Mouse (Mus musculus): ENCODE measurements at regions not wholly inside any gene's neighbourhood (a gene's known extent, or its start where the extent isn't known, plus 50 kb on each side); places are given as distances from the start of the nearest gene placed in this dataset.

- H3K27me3 ChIP-seq (replicated peaks; ENCODE audit: control insufficient read depth, insufficient read depth, low read length), result no peaks in the 10 kb centered on the region
- WGBS, result 60% methylated on average over 13 of the region's 13 CpGs
- peak; percentile 19; the same call in 1 of the 2 replicates for ATAC-seq
- peaks cover 22% of the 10 kb centered on the region for H3K4me1 ChIP-seq (ENCODE audit: control insufficient read depth, insufficient read depth, low read length)
- H3K4me3 ChIP-seq (ENCODE audit: low read length), result no peak overlapping the region
- H3K27ac ChIP-seq (ENCODE audit: low read length), result peak overlapping the region; percentile 62
- H3K36me3 ChIP-seq (ENCODE audit: control insufficient read depth, insufficient read depth, low read length), result no peaks in the 10 kb centered on the region
- no peaks in the 10 kb centered on the region for H3K9me3 ChIP-seq (ENCODE audit: control insufficient read depth, low read length)
- H3K4me2 ChIP-seq (ENCODE audit: low read depth, low read length), result no peak overlapping the region
- H3K9ac ChIP-seq (ENCODE audit: low read depth, low read length), result peak overlapping the region; percentile 42; the same call in 1 of the 2 replicates
Observed at GRCm38 (mm10) chr17:84129204-84129603, 58.5 kb downstream of the Zfp36l2 start.

- Histone ChIP-seq H3K4me3 (ENCODE audit: low read length) (no peak overlapping the region), H3K4me1 (ENCODE audit: control insufficient read depth, insufficient read depth, low read length) (peaks cover 19% of the 10 kb centered on the region), H3K27ac (ENCODE audit: low read length) (no peak overlapping the region), H3K27me3 (replicated peaks; ENCODE audit: control insufficient read depth, insufficient read depth, low read length) (no peaks in the 10 kb centered on the region), H3K9ac (ENCODE audit: low read depth, low read length) (no peak overlapping the region), H3K4me2 (ENCODE audit: low read depth, low read length) (no peak overlapping the region), H3K9me3 (ENCODE audit: control insufficient read depth, low read length) (no peaks in the 10 kb centered on the region), H3K36me3 (ENCODE audit: control insufficient read depth, insufficient read depth, low read length) (no peaks in the 10 kb centered on the region)
- ATAC-seq, result no peak
- 78% methylated on average over 5 of the region's 5 CpGs for WGBS
Observed at GRCm38 (mm10) chr17:84128262-84128661, 59.5 kb downstream of the Zfp36l2 start.

- no peak overlapping the region for H3K4me2 ChIP-seq (ENCODE audit: low read depth, low read length)
- H3K9ac ChIP-seq (ENCODE audit: low read depth, low read length), result no peak overlapping the region
- 56% methylated on average over 5 of the region's 5 CpGs for WGBS
- H3K27ac ChIP-seq (ENCODE audit: low read length), result 0 out of 2 replicates have a peak overlapping the region, but pooled peaks have one; percentile 20
- peaks cover 13% of the 10 kb centered on the region for H3K4me1 ChIP-seq (ENCODE audit: control insufficient read depth, insufficient read depth, low read length)
- no peaks in the 10 kb centered on the region for H3K36me3 ChIP-seq (ENCODE audit: control insufficient read depth, insufficient read depth, low read length)
- no peak for ATAC-seq
- H3K9me3 ChIP-seq (ENCODE audit: control insufficient read depth, low read length), result no peaks in the 10 kb centered on the region
- no peaks in the 10 kb centered on the region for H3K27me3 ChIP-seq (replicated peaks; ENCODE audit: control insufficient read depth, insufficient read depth, low read length)
- H3K4me3 ChIP-seq (ENCODE audit: low read length), result no peak overlapping the region
Observed at GRCm38 (mm10) chr17:84126168-84126567, 61.6 kb downstream of the Zfp36l2 start.

GRCm38 (mm10) chr17:84123161-84123560, 64.6 kb downstream of the Zfp36l2 start:
- H3K27ac ChIP-seq (ENCODE audit: low read length), result no peak overlapping the region
- H3K9me3 ChIP-seq (ENCODE audit: control insufficient read depth, low read length), result no peaks in the 10 kb centered on the region
- no peak for ATAC-seq
- 75% methylated on average over 2 of the region's 2 CpGs for WGBS
- no peak overlapping the region for H3K9ac ChIP-seq (ENCODE audit: low read depth, low read length)
- H3K4me2 ChIP-seq (ENCODE audit: low read depth, low read length), result no peak overlapping the region
- no peaks in the 10 kb centered on the region for H3K27me3 ChIP-seq (replicated peaks; ENCODE audit: control insufficient read depth, insufficient read depth, low read length)
- H3K4me1 ChIP-seq (ENCODE audit: control insufficient read depth, insufficient read depth, low read length), result peaks cover 8% of the 10 kb centered on the region; the same call in 1 of the 2 replicates
- no peaks in the 10 kb centered on the region for H3K36me3 ChIP-seq (ENCODE audit: control insufficient read depth, insufficient read depth, low read length)
- H3K4me3 ChIP-seq (ENCODE audit: low read length), result no peak overlapping the region

- no peak for ATAC-seq
- Histone ChIP-seq H3K4me2 (ENCODE audit: low read depth, low read length) (no peak overlapping the region), H3K36me3 (ENCODE audit: control insufficient read depth, insufficient read depth, low read length) (no peaks in the 10 kb centered on the region), H3K4me3 (ENCODE audit: low read length) (no peak overlapping the region), H3K9ac (ENCODE audit: low read depth, low read length) (no peak overlapping the region), H3K4me1 (ENCODE audit: control insufficient read depth, insufficient read depth, low read length) (peaks cover 13% of the 10 kb centered on the region; the same call in 1 of the 2 replicates), H3K27me3 (replicated peaks; ENCODE audit: control insufficient read depth, insufficient read depth, low read length) (no peaks in the 10 kb centered on the region), H3K9me3 (ENCODE audit: control insufficient read depth, low read length) (no peaks in the 10 kb centered on the region), H3K27ac (ENCODE audit: low read length) (no peak overlapping the region)
- 79% methylated on average over 6 of the region's 6 CpGs for WGBS
Observed at GRCm38 (mm10) chr17:84122486-84123131, 65.1 kb downstream of the Zfp36l2 start.

- H3K4me2 ChIP-seq (ENCODE audit: low read depth, low read length), result no peak overlapping the region
- no peaks in the 10 kb centered on the region for H3K36me3 ChIP-seq (ENCODE audit: control insufficient read depth, insufficient read depth, low read length)
- H3K4me3 ChIP-seq (ENCODE audit: low read length), result no peak overlapping the region
- H3K9me3 ChIP-seq (ENCODE audit: control insufficient read depth, low read length), result no peaks in the 10 kb centered on the region
- H3K4me1 ChIP-seq (ENCODE audit: control insufficient read depth, insufficient read depth, low read length), result peaks cover 10% of the 10 kb centered on the region; the same call in 1 of the 2 replicates
- WGBS, result 75% methylated on average over 6 of the region's 6 CpGs
- no peaks in the 10 kb centered on the region for H3K27me3 ChIP-seq (replicated peaks; ENCODE audit: control insufficient read depth, insufficient read depth, low read length)
- ATAC-seq, result no peak
- H3K9ac ChIP-seq (ENCODE audit: low read depth, low read length), result no peak overlapping the region
- no peak overlapping the region for H3K27ac ChIP-seq (ENCODE audit: low read length)
Observed at GRCm38 (mm10) chr17:84121291-84121690, 66.5 kb downstream of the Zfp36l2 start.

GRCm38 (mm10) chr17:84119221-84120017, 68.3 kb downstream of the Zfp36l2 start:
- H3K9ac ChIP-seq (ENCODE audit: low read depth, low read length), result no peak overlapping the region
- H3K27ac ChIP-seq (ENCODE audit: low read length), result no peak overlapping the region; the same call in 1 of the 2 replicates
- no peak overlapping the region for H3K4me3 ChIP-seq (ENCODE audit: low read length)
- WGBS, result 88% methylated on average over 16 of the region's 16 CpGs
- H3K36me3 ChIP-seq (ENCODE audit: control insufficient read depth, insufficient read depth, low read length), result no peaks in the 10 kb centered on the region
- H3K4me1 ChIP-seq (ENCODE audit: control insufficient read depth, insufficient read depth, low read length), result peaks cover 15% of the 10 kb centered on the region
- no peak overlapping the region for H3K4me2 ChIP-seq (ENCODE audit: low read depth, low read length)
- H3K27me3 ChIP-seq (replicated peaks; ENCODE audit: control insufficient read depth, insufficient read depth, low read length), result no peaks in the 10 kb centered on the region
- no peaks in the 10 kb centered on the region for H3K9me3 ChIP-seq (ENCODE audit: control insufficient read depth, low read length)
- no peak for ATAC-seq

- H3K27ac ChIP-seq (ENCODE audit: low read length), result peak overlapping the region; percentile 36; the same call in 1 of the 2 replicates
Observed at GRCm38 (mm10) chr17:84118781-84119180, 69.0 kb downstream of the Zfp36l2 start.

GRCm38 (mm10) chr17:84118271-84118670, 69.5 kb downstream of the Zfp36l2 start:
- ATAC-seq, result peak; percentile 34; the same call in 1 of the 2 replicates

More at GRCm38 (mm10) chr17:84118781-84119180, 69.0 kb downstream of the Zfp36l2 start:
- Histone ChIP-seq H3K4me3 (ENCODE audit: low read length) (no peak overlapping the region), H3K9me3 (ENCODE audit: control insufficient read depth, low read length) (no peaks in the 10 kb centered on the region), H3K4me2 (ENCODE audit: low read depth, low read length) (no peak overlapping the region), H3K4me1 (ENCODE audit: control insufficient read depth, insufficient read depth, low read length) (peaks cover 16% of the 10 kb centered on the region), H3K9ac (ENCODE audit: low read depth, low read length) (0 out of 2 replicates have a peak overlapping the region, but pooled peaks have one; percentile 21), H3K36me3 (ENCODE audit: control insufficient read depth, insufficient read depth, low read length) (no peaks in the 10 kb centered on the region), H3K27me3 (replicated peaks; ENCODE audit: control insufficient read depth, insufficient read depth, low read length) (no peaks in the 10 kb centered on the region)
- no peak for ATAC-seq
- WGBS, result 55% methylated on average over 1 of the region's 1 CpGs

More at GRCm38 (mm10) chr17:84118271-84118670, 69.5 kb downstream of the Zfp36l2 start:
- H3K4me3 ChIP-seq (ENCODE audit: low read length), result no peak overlapping the region
- H3K9ac ChIP-seq (ENCODE audit: low read depth, low read length), result peak overlapping the region; percentile 21; the same call in 1 of the 2 replicates
- H3K36me3 ChIP-seq (ENCODE audit: control insufficient read depth, insufficient read depth, low read length), result no peaks in the 10 kb centered on the region
- WGBS, result 79% methylated on average over 4 of the region's 4 CpGs
- no peak overlapping the region for H3K4me2 ChIP-seq (ENCODE audit: low read depth, low read length)
- no peaks in the 10 kb centered on the region for H3K9me3 ChIP-seq (ENCODE audit: control insufficient read depth, low read length)
- no peaks in the 10 kb centered on the region for H3K27me3 ChIP-seq (replicated peaks; ENCODE audit: control insufficient read depth, insufficient read depth, low read length)
- peak overlapping the region; percentile 36 for H3K27ac ChIP-seq (ENCODE audit: low read length)
- peaks cover 16% of the 10 kb centered on the region for H3K4me1 ChIP-seq (ENCODE audit: control insufficient read depth, insufficient read depth, low read length)
